Mouse (Mus musculus) thymus, adult 2 months (tissue): ENCODE measurements around the gene Olfr1412. TPM values are rescaled to one million over a fixed set of nuclear protein-coding genes. Genes with fewer than 3 reads are reported as not detected.

Source experiments
- DNase-seq: peaks from one replicate; pipeline ENCODE4 v3.0.0; 2021
- H3K27ac ChIP-seq: fragments of 200-500 bp; 2 replicates; pipeline ENCODE4 v1.5.1; 2012; ENCODE audit warnings: low read length, control low read depth; ENCODE audit not compliant: control insufficient read depth, insufficient read depth
- H3K27me3 ChIP-seq: fragments of 200-500 bp; 2 replicates; pipeline ENCODE4 v1.6.1; 2012; ENCODE audit warnings: mild to moderate bottlenecking, low read length, moderate library complexity, mixed read lengths; ENCODE audit not compliant: control insufficient read depth, insufficient read depth
- H3K36me3 ChIP-seq: fragments of 200-500 bp; 2 replicates; pipeline ENCODE4 v1.6.1; 2012; ENCODE audit warnings: mild to moderate bottlenecking, low read length, moderate library complexity; ENCODE audit not compliant: control insufficient read depth, insufficient read depth
- H3K4me1 ChIP-seq: fragments of 200-500 bp; replicated peaks from 2 replicates; pipeline ENCODE4 v1.6.1; 2012; ENCODE audit warnings: low read length; ENCODE audit not compliant: control insufficient read depth, insufficient read depth
- H3K4me3 ChIP-seq: fragments of 200-500 bp; 2 replicates; pipeline ENCODE4 v1.5.1; 2012; ENCODE audit warnings: mild to moderate bottlenecking, low read length, control low read depth, moderate library complexity; ENCODE audit not compliant: control insufficient read depth, insufficient read depth
- CTCF ChIP-seq: fragments of 200-500 bp; IDR thresholded peaks from 2 replicates; pipeline ENCODE4 v1.5.1; 2012; ENCODE audit warnings: mild to moderate bottlenecking, control low read depth, low read length, moderate library complexity, borderline replicate concordance; ENCODE audit not compliant: control insufficient read depth, poor library complexity, insufficient read depth; ENCODE audit errors: extremely low read depth
- POLR2A ChIP-seq: fragments of 200-500 bp; IDR thresholded peaks from 2 replicates; pipeline ENCODE4 v1.6.1; 2012; ENCODE audit warnings: mild to moderate bottlenecking, low read length, control low read depth, moderate library complexity; ENCODE audit not compliant: control insufficient read depth, poor library complexity, insufficient read depth; ENCODE audit errors: extremely low read depth
- WGBS: fragments of 180-500 bp; shearing (Covaris S2); methylation state at CpG from one replicate; pipeline ENCODE4 v1.1.7; 2018; 5-methylcytosine and 5-hydroxymethylcytosine counted together
- polyA plus RNA-seq: library from polyadenylated mRNA; depleted of rRNA; stranded (reverse); fragments of >200 nt; gene quantifications from 2 replicates; pipeline ENCODE4 v1.2.3, GENCODE M21; 2012; rRNA removed

The Olfr1412 gene
- polyA plus RNA-seq, 1 experiment: not detected

- 84% methylated on average over 8 of the region's 8 CpGs for WGBS
- TF ChIP-seq POLR2A (no peak), CTCF (no peak)
- Histone ChIP-seq H3K4me1 (peaks cover 22% of the 10 kb centered on the region), H3K4me3 (no peak overlapping the region), H3K27ac (no peak overlapping the region), H3K27me3 (no peaks in the 10 kb centered on the region), H3K36me3 (peaks cover 17% of the 10 kb centered on the region; the same call in 1 of the 2 replicates)
- no peak for DNase-seq
Observed at GRCm38 (mm10) chr1:92636015-92636414, 50.4 kb downstream of the Olfr1412 start.

- Histone ChIP-seq H3K27ac (no peak overlapping the region), H3K4me1 (peaks cover 24% of the 10 kb centered on the region), H3K36me3 (peaks cover 17% of the 10 kb centered on the region; the same call in 1 of the 2 replicates), H3K4me3 (no peak overlapping the region), H3K27me3 (no peaks in the 10 kb centered on the region)
- 97% methylated on average over 11 of the region's 11 CpGs for WGBS
- no peak for TF ChIP-seq POLR2A
- no peak for TF ChIP-seq CTCF
- no peak for DNase-seq
Observed at GRCm38 (mm10) chr1:92636676-92637075, 51.1 kb downstream of the Olfr1412 start.

GRCm38 (mm10) chr1:92637501-92638172, 52.1 kb downstream of the Olfr1412 start:
- Histone ChIP-seq H3K27me3 (no peaks in the 10 kb centered on the region), H3K4me1 (peaks cover 28% of the 10 kb centered on the region), H3K27ac (no peak overlapping the region), H3K36me3 (peaks cover 17% of the 10 kb centered on the region; the same call in 1 of the 2 replicates), H3K4me3 (no peak overlapping the region)
- DNase-seq: no peak
- TF ChIP-seq CTCF: no peak
- TF ChIP-seq POLR2A: no peak
- WGBS: 98% methylated on average over 15 of the region's 15 CpGs

GRCm38 (mm10) chr1:92638181-92638580, 52.6 kb downstream of the Olfr1412 start:
- TF ChIP-seq CTCF (no peak), POLR2A (no peak)
- Histone ChIP-seq H3K27ac (no peak overlapping the region), H3K27me3 (no peaks in the 10 kb centered on the region), H3K4me1 (peaks cover 26% of the 10 kb centered on the region), H3K36me3 (peaks cover 17% of the 10 kb centered on the region; the same call in 1 of the 2 replicates), H3K4me3 (no peak overlapping the region)
- no peak for DNase-seq
- 99% methylated on average over 3 of the region's 3 CpGs for WGBS

GRCm38 (mm10) chr1:92638736-92639135, 53.2 kb downstream of the Olfr1412 start:
- H3K27me3 ChIP-seq: no peaks in the 10 kb centered on the region
- peaks cover 17% of the 10 kb centered on the region; the same call in 1 of the 2 replicates for H3K36me3 ChIP-seq
- H3K4me1 ChIP-seq: peaks cover 26% of the 10 kb centered on the region
- no peak for DNase-seq
- no peak overlapping the region for H3K4me3 ChIP-seq
- WGBS: 93% methylated on average over 4 of the region's 4 CpGs
- TF ChIP-seq POLR2A: no peak
- no peak for TF ChIP-seq CTCF
- H3K27ac ChIP-seq: no peak overlapping the region

- Histone ChIP-seq H3K27me3 (no peaks in the 10 kb centered on the region), H3K4me3 (peak overlapping the region; percentile 4; the same call in 1 of the 2 replicates), H3K27ac (peak overlapping the region; percentile 38), H3K4me1 (peaks cover 26% of the 10 kb centered on the region), H3K36me3 (peaks cover 17% of the 10 kb centered on the region; the same call in 1 of the 2 replicates)
- 23% methylated on average over 6 of the region's 6 CpGs for WGBS
- no peak for TF ChIP-seq POLR2A
- TF ChIP-seq CTCF: no peak
- peak; percentile 26 for DNase-seq
Observed at GRCm38 (mm10) chr1:92640393-92640792, 54.8 kb downstream of the Olfr1412 start.

Other genes with a start within 250 kb of the Olfr1412 start
- 83.6 and 96.7 TPM in 2 replicates for gene Ndufa10, start 111.9 kb upstream of the Olfr1412 start, polyA plus RNA-seq
- gene Olfr1416, start 100.7 kb upstream of the Olfr1412 start, polyA plus RNA-seq: not detected in 2 replicates
- not detected in 2 replicates for gene Olfr1415, start 89.7 kb upstream of the Olfr1412 start, polyA plus RNA-seq
- gene Olfr1414, start 67.1 kb upstream of the Olfr1412 start, polyA plus RNA-seq: not detected in 2 replicates
- not detected in 2 replicates for gene Olfr1413, start 14.5 kb upstream of the Olfr1412 start, polyA plus RNA-seq
- gene Olfr1411, start 8.6 kb downstream of the Olfr1412 start, polyA plus RNA-seq: 0.11 TPM in 1 of 2 replicates, not detected in the other
- 0.11 and 0.23 TPM in 2 replicates for gene Olfr1410, start 20.0 kb downstream of the Olfr1412 start, polyA plus RNA-seq
- 0.12 TPM in 1 of 2 replicates, not detected in the other for gene Olfr12, start 32.0 kb downstream of the Olfr1412 start, polyA plus RNA-seq
- 105 and 144 TPM in 2 replicates for gene Cops9, start 56.2 kb downstream of the Olfr1412 start, polyA plus RNA-seq
- gene Otos, start 63.1 kb downstream of the Olfr1412 start, polyA plus RNA-seq: 1.6 and 2.0 TPM in 2 replicates
- 57.3 and 72.5 TPM in 2 replicates for gene Gpc1, start 245.9 kb downstream of the Olfr1412 start, polyA plus RNA-seq